Mouse (Mus musculus) Patski (cell line): ENCODE measurements at regions not wholly inside any gene's neighbourhood (a gene's known extent, or its start where the extent isn't known, plus 50 kb on each side); places are given as distances from the start of the nearest gene placed in this dataset.

Source experiments
- ATAC-seq: fragments of 100-300 bp; one replicate; pipeline ENCODE4 v1.8.0; 2021
- CTCF ChIA-PET: fragments of 350-600 bp; sonication (Branson Sonifier 250); formaldehyde crosslinking; loops from one replicate; lab custom pipeline; 2022; ENCODE audit warnings: inconsistent platforms; lab: Charles Lee
- POLR2A ChIA-PET: fragments of 350-600 bp; sonication (Branson Sonifier 250); formaldehyde crosslinking; loops from one replicate; lab custom pipeline; 2022; ENCODE audit warnings: antibody characterized with exemption, inconsistent platforms; lab: Charles Lee
- DNase-seq: peaks from one replicate; pipeline ENCODE4 v3.0.0-alpha.2; 2011; ENCODE audit warnings: low read depth, low spot score
- H3K27me3 ChIP-seq: fragments of 371-371 bp; one replicate; pipeline ENCODE4 v1.5.1; 2021
- CTCF ChIP-seq: fragments of 100-300 bp; IDR thresholded peaks from one replicate; pipeline ENCODE4 v1.5.1; 2021
- in situ Hi-C: fragments of 300-500 bp; cut with MboI; formaldehyde crosslinking; loops from 3 replicates; pipeline ENCODE4 v1.11.1; 2018; ENCODE audit warnings: low pct_unique_long_range_greater_than_20kb, mixed read lengths

DNA sequence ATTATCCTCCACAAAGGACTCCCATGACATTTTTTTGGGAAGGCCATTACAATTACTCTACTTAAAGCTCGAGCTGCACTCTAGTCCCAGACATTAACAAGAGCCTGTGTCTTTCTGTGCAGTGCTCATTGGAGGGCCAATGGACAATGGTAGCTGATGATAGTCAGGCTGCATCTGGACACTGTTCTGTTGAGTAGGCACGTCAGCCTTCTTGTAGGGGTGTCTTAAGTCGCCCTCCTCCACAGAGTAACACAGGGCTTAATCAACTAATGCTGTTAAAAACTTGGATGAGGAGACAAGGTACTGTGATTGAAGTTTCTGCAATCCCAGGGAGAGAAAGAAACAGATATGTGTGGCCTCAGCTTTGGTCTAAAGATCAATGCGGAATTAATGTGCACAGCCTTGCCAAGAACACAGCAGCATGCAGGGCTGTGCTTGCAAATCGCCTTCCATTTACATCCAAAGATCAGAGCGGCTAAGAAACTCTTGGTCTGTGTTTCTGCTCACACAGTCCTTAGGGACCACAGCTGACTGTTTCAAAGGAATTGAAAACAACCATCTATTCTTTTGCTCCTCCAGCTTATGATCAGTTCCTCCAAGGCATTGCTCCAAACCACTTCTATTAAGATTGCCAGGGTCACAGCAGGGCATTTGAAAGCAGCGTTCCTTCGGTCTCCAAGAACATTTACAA is 229.5 kb upstream of the Dusp10 start:
- CTCF ChIA-PET: interaction anchor here (1.5 kb wide), 1 partner anchor 11 kb away, joined by 4 read pairs; no protein-coding TSS in a partner anchor
- POLR2A ChIA-PET: no interaction called here
- H3K27me3 ChIP-seq: no peaks in the 10 kb centered on the region
- DNase-seq: no peak
- ATAC-seq: no peak
- TF ChIP-seq CTCF: no peak
- in situ Hi-C loops: loop anchor here (5.0 kb wide), 1 partner anchor 254 kb away; no protein-coding TSS in a partner anchor

DNA sequence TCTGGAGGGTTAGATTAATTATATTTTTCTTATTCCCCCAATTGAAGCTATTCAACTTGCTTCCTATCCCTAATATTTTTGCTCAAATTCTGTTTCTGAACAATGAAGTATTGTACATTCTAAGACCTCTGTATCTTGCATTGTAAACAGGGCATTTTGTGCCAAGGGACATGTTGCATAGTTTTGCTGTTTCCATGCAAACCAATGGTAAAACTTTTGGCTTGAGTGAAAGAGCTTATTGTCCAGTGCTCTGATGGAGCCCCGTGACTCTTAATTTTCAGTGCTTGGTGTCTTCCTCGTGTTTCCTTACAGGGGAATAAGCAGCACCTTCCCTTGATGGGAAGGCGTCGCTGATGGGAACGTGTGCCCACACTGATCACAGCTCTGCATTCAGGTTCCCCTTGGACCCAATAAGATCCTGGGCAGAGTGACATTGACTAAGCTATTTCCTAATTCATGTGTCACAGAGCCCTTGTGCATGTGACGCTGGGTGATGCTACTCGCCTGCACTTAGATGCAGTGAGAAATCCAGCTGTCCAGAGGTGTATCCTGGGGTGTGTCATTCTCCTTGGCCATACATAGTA is 220.8 kb upstream of the Dusp10 start:
- TF ChIP-seq CTCF: no peak
- ChIA-PET POLR2A (no interaction called here), CTCF (interaction anchor here (1.0 kb wide), 1 partner anchor 10 kb away, joined by 3 read pairs; no protein-coding TSS in a partner anchor)
- H3K27me3 ChIP-seq: no peaks in the 10 kb centered on the region
- ATAC-seq: no peak
- in situ Hi-C loops: no loop called here
- no peak for DNase-seq

GRCm38 (mm10) chr1:183793324-183793723 is 219.8 kb upstream of the Dusp10 start:
- no peak for DNase-seq
- CTCF ChIA-PET: no interaction called here
- TF ChIP-seq CTCF: no peak
- POLR2A ChIA-PET: interaction anchor here (0.5 kb wide), 1 partner anchor 123 kb away, joined by 4 read pairs; no protein-coding TSS in a partner anchor
- no peak for ATAC-seq
- in situ Hi-C loops: no loop called here
- no peaks in the 10 kb centered on the region for H3K27me3 ChIP-seq

DNA sequence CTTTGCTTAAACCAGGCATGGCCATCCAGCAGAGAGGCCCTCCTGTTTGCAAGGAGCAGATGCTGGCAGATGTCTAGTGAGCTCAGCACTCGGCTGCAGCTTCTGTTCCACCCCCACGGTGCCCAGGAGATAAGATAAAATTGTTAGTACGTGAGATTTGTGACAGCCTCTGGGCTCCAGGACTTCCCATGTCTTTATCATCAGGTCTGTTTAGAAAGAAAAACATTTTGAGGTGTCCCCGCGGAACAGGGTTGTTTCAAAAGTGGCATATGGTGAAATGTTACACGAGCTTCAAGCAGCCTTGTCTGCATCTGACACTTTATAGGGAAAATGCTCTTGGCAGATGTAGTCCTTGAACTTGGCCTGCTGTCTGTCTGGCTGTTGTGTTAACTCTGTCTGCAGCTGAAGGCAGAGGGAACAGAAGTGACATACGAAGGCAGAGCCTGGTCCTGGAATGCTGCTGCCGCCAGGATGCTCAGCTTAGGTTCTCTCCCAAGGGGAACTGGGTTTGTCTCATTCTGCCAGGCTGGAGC is 219.1 kb upstream of the Dusp10 start:
- POLR2A ChIA-PET: interaction anchor here (0.5 kb wide), 1 partner anchor 124 kb away, joined by 4 read pairs; no protein-coding TSS in a partner anchor
- in situ Hi-C loops: no loop called here
- no peak for TF ChIP-seq CTCF
- no peaks in the 10 kb centered on the region for H3K27me3 ChIP-seq
- CTCF ChIA-PET: no interaction called here
- no peak for ATAC-seq
- no peak for DNase-seq

DNA sequence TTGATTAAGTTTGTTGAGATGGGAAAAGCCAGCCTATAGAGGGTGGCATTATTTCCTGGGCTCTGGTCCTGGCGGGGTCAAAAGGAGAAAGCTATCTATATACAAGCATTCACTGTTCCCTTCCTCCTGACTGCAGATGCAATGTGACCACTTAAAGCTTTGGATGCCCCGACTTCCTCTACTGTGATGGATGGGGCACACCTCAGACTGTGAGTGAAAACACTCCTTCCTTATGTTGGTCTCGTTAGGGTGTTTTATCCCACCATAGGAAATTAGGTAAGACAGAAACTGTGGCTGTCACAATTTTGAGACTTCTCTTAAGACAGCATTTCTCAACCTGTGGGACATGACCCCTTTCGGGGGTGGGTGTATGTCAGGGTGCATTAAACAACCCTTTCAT is 210.8 kb upstream of the Dusp10 start:
- CTCF ChIA-PET: no interaction called here
- POLR2A ChIA-PET: no interaction called here
- DNase-seq (no peak), ATAC-seq (no peak)
- in situ Hi-C loops: no loop called here
- no peaks in the 10 kb centered on the region for H3K27me3 ChIP-seq
- no peak for TF ChIP-seq CTCF

GRCm38 (mm10) chr1:183803357-183803756 is 209.7 kb upstream of the Dusp10 start:
- CTCF ChIA-PET: no interaction called here
- POLR2A ChIA-PET: no interaction called here
- H3K27me3 ChIP-seq: no peaks in the 10 kb centered on the region
- DNase-seq: peak; percentile 41
- no peak for ATAC-seq
- in situ Hi-C loops: no loop called here
- TF ChIP-seq CTCF: no peak

GRCm38 (mm10) chr1:183803826-183804225 is 209.3 kb upstream of the Dusp10 start:
- H3K27me3 ChIP-seq: no peaks in the 10 kb centered on the region
- TF ChIP-seq CTCF: no peak
- ChIA-PET POLR2A (no interaction called here), CTCF (no interaction called here)
- DNase-seq (peak; percentile 15), ATAC-seq (no peak)
- in situ Hi-C loops: no loop called here

GRCm38 (mm10) chr1:183804295-183804694 is 208.8 kb upstream of the Dusp10 start:
- CTCF ChIA-PET: no interaction called here
- in situ Hi-C loops: no loop called here
- ATAC-seq: no peak

DNA sequence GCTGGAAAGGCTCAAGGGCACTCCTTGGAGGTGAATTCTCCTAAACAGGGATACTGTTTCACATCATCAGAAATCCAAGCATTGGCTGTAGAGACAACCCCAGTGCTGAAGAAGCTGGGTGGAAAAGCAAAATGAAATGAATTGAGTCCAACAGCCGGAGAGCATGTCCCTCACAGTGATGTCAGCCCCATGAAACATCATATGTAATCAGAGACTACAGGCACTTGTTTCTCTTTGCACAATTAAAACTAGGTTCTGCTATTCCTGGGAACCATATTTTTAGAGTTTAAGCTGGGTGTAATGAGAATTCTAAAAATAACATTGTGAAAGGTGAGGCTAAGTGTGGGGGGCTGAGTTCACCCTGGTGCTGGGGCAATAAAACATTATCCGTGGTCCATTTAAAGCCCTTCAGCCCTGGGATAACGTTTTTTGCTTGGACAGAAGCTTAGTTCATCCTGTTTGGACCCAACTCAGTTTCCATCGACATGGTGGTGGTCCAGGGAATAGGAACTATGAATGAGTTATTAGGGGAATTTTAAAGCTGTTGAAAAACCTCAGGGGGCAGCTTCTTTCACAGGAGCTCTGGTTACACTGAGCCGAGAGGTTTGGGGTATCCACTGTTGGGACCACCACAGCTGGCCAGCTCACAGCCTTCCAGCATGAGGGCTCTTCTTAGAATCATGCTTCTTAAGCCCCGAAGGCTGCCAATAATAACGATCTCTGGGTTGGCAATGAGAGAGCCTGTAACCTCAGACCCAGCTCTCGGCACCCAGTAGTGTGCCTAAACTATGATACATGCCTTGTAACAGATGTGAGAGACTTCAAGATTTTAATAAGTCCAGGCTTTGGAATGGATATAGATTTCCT is 206.0 kb upstream of the Dusp10 start:
- ATAC-seq (no peak), DNase-seq (no peak)
- ChIA-PET CTCF (interaction anchor here (1.3 to 1.4 kb wide), 2 partner anchors 13 to 17 kb away, joined by 3 read pairs; no protein-coding TSS in a partner anchor), POLR2A (interaction anchor here (0.6 kb wide), 1 partner anchor 1814 kb away, joined by 3 read pairs; no protein-coding TSS in a partner anchor)
- H3K27me3 ChIP-seq: no peaks in the 10 kb centered on the region
- TF ChIP-seq CTCF: no peak
- in situ Hi-C loops: no loop called here

More at GRCm38 (mm10) chr1:183804295-183804694, 208.8 kb upstream of the Dusp10 start:
- no peaks in the 10 kb centered on the region for H3K27me3 ChIP-seq
- POLR2A ChIA-PET: no interaction called here
- TF ChIP-seq CTCF: no peak
- peak; percentile 12 for DNase-seq

DNA sequence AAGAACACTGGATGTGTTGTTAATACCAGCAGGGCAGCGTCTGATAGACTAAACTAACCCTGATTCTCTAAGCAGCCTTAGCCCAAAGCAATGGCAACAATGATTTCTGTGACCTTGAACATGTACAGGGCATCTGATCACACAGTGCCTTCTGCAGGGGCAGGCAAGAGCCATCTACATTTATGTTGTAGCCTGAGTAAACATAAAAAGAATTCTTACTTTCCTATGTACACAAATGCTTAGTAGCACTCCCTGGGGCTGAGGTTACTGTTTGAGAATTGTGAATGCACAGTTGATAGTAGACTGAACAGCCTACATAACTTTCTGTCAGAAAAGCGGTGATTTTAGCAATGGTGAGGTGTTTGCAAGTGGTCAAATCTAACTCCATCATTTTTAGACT is 204.9 kb upstream of the Dusp10 start:
- in situ Hi-C loops: no loop called here
- no peaks in the 10 kb centered on the region for H3K27me3 ChIP-seq
- DNase-seq: no peak
- no peak for ATAC-seq
- POLR2A ChIA-PET: interaction anchor here (1.0 kb wide), 1 partner anchor 9 kb away, joined by 3 read pairs; no protein-coding TSS in a partner anchor
- CTCF ChIA-PET: interaction anchor here (1.4 kb wide), 1 partner anchor 12 kb away, joined by 3 read pairs; no protein-coding TSS in a partner anchor
- no peak for TF ChIP-seq CTCF
